Mouse (Mus musculus) T-helper 17 cell (primary cell): ENCODE measurements around the gene Dnttip1.
"Not testable (repeated sequence)": the region's sequence is repeated elsewhere in the genome, so short reads cannot be mapped to it uniquely, and the experiment has no call there.

Experiments used
- in situ Hi-C, 2 experiments: fragments of 300-600 bp; cut with MboI, MseI; formaldehyde crosslinking; loops; 1 replicate in 1 of 2; 2 replicates in 1 of 2; pipeline ENCODE4 v1.15.1; 2025; ENCODE audit warnings: high pct_unique_total_duplicates in 2 of 2

Gene Dnttip1

DNA sequence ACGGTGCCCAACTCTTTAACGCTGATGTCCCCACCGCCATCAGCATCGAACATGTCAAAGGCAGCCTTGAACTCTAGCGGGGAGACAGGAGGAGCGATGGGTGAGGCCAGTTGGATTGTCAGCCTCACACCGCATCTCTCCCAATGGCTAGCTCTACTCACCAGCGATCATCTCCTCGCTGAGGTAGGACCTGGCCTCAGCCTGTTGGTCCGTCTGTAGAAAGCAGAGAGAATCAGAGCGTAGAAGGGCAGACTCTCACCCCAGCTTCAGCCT, 32.2 kb downstream of the Dnttip1 start:
- in situ Hi-C loops = no loop called here

DNA sequence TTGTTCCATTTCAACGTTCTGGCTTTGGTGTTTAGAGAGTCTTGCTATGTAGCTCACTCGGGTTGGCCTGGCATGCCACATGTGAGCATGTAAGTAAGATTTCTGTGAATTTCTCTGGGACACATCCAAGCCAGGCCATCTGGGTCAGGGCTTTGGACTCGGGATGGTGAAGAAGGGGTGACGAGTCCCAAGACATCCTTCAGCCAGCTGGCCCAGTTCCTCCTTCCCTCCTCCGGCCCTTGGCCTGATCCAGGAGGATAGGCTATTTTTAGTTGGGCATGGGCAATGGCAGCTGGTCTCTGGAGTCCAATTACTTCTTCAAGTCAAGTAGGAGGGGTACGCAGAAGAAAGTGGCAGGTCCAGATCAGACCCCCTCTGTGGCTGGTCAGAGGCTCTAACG, 33.0 kb downstream of the Dnttip1 start:
- in situ Hi-C loops = no loop called here

DNA sequence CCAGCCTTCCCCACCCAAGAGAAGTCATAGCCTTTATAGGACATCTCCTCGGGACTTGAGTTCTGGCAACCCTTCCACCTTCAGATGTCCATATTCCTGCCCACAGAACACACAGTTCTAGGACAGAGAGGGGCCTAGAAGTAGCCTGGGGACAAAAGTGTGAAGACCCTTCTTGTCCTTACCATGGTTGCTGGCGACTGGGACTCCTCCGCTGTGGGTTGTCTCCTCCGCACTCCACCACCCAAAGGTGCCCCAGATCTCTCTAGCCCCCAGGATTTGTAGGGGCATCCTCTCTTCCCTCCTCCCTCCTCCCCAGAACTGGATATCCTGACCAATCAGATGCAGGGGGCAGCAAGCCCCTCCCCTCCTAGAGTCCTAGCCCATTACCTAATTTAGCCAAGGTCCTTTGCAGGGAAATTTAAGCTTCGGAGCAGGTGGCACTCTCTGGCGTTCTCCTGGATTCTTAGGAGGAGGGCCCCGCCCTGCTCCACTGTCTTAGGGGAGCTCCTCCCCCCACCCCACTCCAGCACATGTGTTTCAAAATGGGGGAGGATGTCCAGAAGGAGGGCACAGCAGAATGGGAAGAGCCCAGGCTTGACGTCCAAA, 33.8 kb downstream of the Dnttip1 start, which contains the start of gene Tnnc2:
Gene Tnnc2, minus strand, starts transcription at position 487 of the 606 bp plus-strand sequence.
- in situ Hi-C loops = no loop called here

DNA sequence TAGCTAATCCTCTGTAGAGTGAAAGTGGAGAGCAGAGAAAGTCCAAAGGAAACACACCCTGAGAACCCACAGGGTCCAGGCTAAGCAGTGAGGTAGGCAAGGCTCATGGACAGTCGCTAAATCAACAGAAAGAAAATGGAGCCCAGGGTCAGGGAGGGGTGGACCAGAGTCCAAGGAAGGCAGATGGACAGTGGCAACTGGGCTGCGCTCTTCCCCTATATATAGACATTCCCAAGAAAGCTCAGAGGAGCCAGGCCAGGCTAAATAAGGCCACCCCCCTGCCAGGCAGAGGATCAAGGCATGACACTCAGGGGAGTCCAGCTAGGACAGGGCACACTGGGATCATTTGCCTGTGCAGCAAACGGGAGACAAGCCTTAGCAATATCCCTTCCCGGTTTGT, 36.1 kb downstream of the Dnttip1 start:
- in situ Hi-C loops = no loop called here

DNA sequence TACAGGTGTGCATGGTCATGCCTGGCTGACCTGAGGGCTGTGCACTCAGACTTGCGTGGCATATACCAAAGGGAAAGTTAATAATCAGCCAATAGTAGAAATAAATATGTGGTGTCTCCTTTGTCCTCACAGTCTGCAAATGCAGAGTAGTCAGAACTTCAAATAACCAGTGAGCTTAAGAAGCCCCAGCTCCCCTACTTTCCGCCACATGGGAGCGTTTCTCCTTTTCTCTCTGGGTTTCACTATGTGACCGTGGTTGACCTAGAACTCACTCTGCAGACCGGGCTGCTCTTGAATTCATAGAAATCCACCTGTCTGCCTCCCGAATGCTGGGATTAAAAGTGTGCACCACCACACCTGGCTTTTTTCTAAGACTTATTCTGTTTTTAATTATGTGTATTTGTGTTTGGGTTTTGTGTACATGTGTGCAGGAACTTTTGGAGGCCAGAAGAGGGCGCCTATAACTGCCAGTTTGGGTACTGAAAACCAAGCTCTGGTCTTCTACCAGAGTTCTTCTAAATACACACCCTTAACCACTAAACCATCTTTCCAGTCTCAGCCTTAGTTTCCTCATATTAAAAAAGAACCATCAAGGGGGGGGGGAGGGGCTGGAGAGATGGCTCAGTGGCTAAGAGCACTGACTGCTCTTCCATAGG, 38.3 kb downstream of the Dnttip1 start:
- in situ Hi-C loops = no loop called here

DNA sequence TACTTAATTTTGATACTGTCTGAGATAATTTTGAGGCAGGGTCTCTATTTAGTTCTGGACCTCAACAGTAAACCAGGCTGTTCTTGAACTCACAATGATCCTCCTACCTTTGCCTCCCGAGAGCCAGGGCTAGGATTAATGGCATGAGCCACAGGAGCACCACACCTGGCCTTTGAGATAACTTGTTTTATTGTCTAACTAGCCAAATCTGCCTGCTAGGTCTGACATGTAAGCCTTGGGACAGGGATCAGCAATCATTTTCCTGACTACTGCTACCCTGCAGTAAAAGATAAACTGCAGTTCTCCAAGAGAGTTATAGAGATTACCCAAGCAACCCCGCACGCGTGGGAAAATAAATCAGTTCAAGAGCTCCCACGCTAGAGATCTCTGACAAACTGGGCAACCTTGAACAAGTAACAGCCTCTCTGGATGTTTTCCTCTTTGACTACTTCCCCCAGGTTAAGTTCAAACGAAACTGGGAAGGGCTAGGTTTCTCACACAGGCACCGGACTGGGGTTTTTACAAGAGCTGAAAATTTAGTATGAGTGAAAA, 39.2 kb downstream of the Dnttip1 start:
- in situ Hi-C loops = no loop called here

DNA sequence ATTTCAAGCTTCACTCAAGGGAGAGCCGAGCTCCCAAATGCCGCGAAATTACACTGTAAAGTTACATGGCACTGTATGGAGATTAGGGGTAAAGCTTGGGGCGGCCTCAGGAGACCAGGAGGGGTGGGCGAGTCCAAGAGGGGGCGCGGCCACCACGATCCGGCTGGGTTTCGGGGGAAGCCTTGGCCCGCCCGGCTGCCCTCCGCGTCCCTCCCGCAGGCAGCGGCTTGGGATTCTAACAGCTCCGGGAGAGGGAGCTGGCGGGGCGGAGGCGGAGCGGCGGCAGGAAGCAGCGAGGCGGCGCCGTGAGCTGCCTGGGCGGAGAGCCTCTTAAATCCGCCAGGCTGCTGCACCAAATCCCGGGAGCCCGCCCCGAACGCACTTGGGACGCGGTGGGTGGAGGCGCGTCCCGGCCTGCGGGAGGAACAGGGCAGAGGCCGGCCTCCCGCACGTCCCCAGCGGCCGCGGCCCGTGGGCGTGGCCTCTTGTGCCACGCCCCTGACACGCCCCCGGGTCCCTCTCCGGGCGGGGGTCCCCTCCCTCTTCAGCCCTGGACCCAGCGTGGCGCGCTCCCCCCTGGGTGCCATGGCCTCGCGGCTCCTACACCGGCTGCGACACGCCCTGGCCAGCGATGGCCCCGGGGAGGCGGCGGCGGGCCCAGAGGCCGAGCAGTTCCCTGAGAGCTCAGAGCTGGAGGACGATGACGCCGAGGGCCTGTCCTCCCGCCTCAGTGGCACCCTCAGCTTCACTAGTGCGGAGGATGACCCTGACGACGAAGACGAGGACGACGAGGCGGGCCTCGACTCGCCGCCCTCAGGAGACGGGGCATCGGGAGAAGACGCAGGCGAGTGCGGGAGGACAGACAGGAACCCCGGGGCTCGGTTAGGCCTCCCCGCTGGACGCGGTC, 40.0 kb downstream of the Dnttip1 start, which contains the start of gene Snx21:
Gene Snx21, plus strand, starts transcription at position 343 of the 907 bp plus-strand sequence.
- in situ Hi-C loops = no loop called here

DNA sequence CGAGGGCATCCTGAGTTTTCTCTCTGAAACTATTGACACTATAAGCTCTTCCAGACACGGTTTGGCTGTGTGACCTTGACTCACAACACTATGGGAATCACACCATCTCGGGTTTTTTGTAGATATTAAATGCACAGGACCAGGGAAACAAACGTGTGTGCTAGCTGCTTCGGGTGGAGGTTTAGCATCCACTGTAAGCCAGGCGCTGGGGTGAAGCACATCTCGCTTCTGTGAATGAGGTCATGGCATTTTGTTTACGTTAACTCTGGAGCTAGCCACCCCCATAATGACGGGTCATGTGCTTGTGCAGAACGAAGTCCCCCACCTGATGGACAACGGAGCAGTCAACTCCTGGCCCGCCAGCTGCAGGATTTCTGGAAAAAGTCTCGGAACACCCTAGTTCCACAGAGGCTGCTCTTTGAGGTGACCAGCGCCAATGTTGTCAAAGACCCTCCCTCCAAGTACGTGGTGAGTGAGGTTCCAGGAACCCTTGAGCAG, 40.7 kb downstream of the Dnttip1 start:
- in situ Hi-C loops = no loop called here

DNA sequence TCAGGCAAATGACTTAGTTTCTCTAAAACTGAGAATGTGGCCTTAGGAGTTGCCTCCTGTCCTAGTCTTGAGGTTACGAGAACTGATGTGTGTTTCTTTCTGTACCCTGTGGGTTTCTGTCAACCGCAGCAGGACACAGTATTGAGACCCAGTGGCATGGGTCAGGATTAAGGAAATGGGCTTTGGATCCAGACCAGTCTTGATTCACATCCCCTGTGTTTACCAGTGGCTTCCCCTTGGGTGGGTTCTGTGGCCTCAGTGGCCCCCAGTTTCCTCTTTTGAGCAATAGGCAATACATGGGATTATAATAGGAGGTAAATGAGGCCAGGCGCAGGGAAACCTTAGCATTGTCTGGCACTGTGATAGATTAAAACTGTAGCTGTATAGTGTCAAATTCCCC, 41.2 kb downstream of the Dnttip1 start:
- in situ Hi-C loops = no loop called here

DNA sequence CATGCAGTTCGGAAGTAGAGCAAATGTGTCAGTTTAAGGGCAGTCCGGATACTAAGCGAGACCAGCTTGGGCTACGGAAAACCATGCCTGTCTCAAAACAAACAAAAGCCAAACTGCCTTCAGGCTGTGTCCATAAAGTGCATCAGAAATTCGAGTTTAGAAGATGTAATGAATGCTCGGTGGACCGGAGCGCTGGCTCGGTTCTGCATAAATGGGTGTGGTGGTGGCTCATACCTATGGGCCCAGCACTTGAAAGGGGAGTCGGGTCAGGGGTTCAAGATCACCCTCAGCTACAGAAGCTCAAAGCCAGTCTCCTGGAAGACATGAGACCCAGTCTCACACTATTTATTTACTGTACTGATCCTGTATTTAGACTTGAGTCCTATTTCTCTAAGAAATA, 42.0 kb downstream of the Dnttip1 start:
- in situ Hi-C loops = no loop called here

DNA sequence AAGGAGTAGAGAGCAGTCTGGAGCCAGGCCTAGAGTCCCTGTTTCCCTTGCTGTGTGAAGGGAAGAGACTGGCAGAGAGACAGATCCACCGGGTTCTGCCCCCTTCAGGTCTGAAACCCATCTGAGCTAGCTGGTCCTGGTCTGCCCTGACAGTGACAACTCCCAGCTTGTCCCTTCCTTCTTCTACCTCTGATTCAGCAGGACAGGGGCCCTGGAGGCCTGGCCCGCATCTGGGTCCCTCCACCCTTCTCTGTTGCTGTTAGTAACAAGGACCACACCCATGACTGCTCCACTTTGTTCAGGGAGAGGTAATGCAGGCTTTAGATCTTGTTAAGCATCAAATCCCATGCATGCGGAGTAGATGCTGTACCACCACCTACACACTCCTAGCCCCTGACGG, 42.6 kb downstream of the Dnttip1 start:
- in situ Hi-C loops = no loop called here

DNA sequence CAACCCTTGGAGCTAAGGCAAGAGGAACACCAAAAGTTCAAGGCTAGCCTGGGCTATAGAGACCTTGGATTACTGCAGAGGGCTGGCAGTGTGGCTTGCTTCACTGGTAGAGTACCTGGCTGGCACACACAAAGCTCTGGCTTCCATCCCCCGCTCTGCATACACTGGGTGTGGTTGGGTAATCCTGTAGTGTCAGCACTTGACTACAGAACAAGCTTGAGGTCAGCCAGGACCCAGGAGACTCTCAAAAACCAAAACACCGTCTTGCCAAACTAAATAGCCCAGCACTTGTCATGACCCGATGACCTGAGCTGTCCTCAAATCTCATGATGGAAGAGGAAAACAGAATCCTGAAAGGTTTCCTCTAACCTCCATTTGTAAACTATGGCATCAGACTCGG, 44.7 kb downstream of the Dnttip1 start:
- in situ Hi-C loops = no loop called here

DNA sequence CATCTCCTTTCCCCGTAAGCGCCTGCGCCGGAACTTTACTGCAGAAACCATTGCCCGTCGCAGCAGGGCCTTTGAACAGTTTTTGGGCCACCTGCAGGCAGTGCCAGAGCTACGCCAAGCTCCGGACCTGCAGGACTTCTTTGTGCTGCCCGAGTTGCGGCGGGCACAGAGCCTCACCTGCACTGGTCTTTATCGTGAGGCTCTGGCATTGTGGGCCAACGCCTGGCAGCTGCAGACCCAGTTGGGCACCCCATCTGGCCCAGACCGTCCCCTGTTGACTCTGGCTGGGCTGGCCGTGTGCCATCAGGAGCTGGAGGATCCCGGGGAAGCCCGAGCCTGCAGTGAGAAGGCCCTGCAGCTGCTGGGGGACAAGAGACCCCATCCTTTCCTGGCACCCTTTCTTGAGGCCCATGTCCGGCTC, 46.1 kb downstream of the Dnttip1 start:
- in situ Hi-C loops = no loop called here

DNA sequence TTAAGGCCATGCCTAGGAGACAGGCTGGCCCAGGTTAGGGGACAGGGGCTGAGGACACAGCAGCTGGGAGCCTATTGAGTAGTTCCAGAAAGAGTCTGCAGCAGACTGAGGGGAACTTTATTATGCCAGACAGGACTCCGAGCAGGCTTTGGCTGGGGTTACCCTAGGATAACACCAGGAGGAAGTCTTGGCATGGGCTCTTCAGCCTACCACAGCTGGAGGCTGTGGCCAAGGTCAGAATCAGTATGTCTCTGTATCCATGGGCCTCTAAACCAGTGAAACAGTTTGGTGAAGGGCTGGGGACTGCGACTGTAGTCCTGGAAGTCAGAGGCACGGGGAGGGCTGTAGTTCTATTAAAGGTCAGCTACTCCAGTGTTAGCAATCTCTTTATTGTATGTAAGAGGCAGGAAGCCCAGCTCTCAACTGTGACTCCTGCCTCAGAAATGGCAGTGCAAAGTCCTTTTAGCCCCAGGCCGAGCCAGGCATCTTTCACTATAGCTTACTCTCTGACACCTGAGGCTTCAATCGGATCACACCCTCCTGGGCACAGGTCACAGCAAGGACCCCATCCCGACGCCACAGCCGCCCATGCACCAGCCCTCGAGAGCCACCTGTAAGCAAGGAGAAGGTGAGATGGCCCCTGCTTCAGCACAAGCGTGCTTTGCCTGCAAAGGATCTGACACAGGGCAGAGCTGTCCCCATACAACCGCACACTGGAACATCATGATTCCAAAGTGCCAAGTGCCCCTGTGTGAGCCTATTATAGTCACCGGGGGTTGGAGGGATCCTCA, 46.8 kb downstream of the Dnttip1 start:
- in situ Hi-C loops = no loop called here

DNA sequence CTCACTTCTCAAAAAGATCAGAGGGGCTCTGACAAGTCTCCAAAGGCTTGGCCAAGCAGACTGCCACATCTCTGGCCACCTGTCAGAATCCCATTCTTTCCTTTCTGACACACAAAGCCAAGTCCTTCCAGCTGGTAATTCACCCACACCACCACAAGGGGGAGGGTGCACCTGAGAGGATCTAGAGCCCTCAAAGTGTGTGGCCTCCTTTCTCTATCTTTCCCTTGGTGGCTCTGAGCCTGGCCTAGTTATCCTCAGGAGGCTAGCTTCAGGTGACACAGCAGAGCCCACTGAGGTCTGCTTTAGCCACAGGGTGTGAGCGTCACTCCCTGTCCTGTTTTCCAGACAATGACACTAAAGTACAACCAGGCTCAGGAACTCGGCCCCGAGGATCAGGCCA, 47.5 kb downstream of the Dnttip1 start:
- in situ Hi-C loops = no loop called here

DNA sequence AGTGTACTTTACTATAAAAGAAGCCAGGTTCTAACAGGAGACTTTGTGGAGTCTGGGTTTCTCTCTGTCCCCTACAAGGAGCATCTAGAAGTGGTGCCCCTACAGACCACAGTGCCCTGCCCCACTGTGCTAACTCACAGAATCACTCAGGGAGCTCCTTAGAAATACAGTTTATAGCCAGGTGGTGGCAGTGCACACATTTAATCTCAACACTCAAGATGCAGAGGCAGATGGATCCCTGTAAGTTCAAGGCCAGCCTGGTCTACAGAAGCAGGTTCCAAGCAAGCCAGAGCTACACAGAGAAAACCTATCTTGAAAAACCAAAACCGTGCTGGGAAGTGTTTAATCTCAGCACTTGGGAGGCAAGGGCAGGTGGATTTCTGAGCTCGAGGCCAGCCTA, 48.0 kb downstream of the Dnttip1 start:
- in situ Hi-C loops = no loop called here

DNA sequence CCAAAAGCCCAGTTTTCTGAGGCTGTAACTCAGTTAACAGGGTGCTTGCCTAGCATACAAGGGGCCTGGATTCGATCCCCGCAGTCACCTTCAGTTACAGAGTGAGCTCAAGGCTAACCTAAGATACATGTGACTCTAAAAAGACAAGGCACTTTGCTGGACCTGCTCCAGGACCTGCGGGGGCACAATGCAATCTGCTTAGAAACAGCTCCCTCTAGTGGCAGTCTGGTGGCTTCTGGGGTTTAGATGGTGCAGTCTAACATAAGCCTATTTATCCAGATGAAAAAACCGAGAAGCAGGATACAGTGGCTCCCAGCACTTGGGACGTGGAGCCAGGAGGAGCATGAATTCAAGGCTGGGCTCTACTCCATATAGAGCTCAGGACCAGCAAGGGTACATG, 48.5 kb downstream of the Dnttip1 start:
- in situ Hi-C loops = no loop called here

DNA sequence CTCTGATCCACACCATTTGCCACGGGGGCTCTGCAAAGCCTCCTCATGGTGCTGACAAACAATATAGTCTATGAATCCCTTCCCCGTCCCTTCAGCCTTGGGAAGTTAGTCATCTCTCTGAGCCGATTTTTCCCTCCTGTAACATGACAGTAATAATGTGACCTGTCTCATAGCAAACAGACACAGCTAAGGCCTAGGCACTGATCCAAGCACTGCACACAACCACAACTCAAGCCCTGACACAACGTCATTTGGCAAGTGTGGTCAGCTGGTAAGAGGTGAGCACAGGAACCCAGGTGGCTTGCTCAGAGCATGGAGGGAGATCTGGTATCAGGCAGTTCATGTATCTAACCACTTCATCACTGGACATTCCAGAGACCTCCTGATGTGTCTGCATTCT, 50.1 kb downstream of the Dnttip1 start:
- in situ Hi-C loops = no loop called here

DNA sequence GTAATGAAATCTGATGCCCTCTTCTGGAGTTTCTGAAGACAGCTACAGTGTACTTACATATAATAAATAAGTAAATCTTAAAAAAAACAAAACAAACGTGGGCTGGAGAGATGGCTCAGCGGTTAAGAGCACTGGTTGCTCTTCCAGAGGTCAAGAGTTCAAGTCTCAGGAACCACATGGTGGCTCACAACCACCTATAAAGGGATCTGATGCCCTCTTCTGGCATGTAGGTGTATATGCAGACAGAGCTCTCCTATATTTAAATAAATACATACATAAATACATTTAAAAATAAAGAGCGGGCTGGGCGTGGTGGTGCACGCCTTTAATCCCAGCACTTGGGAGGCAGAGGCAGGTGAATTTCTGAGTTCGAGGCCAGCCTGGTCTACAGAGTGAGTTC, 52.8 kb downstream of the Dnttip1 start:
- in situ Hi-C loops = not testable (repeated sequence)

DNA sequence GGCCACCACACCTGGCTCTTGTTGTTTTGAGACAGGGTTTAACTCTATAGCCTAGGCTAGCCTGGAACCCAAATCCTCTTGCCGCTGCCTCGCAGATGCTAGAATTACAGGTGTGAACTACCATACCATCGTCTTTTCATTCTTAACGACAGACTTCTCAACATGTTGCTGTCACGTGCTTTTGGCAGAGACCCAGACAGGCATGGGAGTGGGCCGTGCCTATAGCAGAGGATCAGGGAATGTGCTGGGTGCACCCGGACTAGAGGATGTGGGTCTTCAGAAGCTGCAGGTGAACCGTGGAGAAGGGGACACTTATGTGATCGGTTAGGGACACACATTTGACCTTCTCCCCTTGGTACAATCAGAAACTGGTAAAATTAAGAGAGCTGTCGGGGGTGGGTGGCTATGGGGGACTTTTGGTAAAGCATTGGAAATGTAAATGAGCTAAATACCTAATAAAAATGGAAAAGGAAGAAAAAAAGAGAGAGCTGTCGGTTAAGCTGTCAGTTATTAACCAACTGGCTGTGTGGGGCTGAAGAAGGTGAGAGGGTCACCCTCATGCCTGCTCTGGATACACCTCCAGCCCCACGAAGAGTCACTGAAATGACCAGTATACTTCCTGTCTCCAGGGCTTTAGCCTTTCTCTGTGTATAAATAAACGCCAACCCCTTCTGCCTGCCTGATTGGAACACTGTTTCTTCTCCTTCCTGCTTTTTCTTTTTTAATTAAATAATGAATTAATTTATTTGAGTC, 54.6 kb downstream of the Dnttip1 start:
- in situ Hi-C loops = no loop called here
